Mouse (Mus musculus): Measurements from ENCODE around the gene Tmem255b. TPM values are rescaled to one million over a fixed set of nuclear protein-coding genes. Genes with fewer than 3 reads are reported as not detected.

Tmem255b gene
- polyA plus RNA-seq, 1 experiment from 2014 or later = 0.77 TPM

GRCm38 (mm10) chr8:13451747-13452277, 16.8 kb downstream of the Tmem255b start:
- ATAC-seq (ENCODE audit: insufficient number of reproducible peaks, low FRiP score, low TSS enrichment, low read depth) = no peak
- Histone ChIP-seq H3K27me3 (no peaks in the 10 kb centered on the region), H3K4me2 (no peak overlapping the region), H3K9ac (no peak overlapping the region), H3K4me3 (no peak overlapping the region), H3K9me3 (no peaks in the 10 kb centered on the region), H3K27ac (no peak overlapping the region), H3K4me1 (peaks cover 6% of the 10 kb centered on the region; the same call in 1 of the 2 replicates), H3K36me3 (no peaks in the 10 kb centered on the region)
- WGBS = 72% methylated on average over 6 of the region's 6 CpGs

- Histone ChIP-seq H3K36me3 (no peaks in the 10 kb centered on the region), H3K4me3 (no peak overlapping the region), H3K27ac (no peak overlapping the region), H3K4me1 (peaks cover 6% of the 10 kb centered on the region; the same call in 1 of the 2 replicates), H3K4me2 (no peak overlapping the region), H3K27me3 (no peaks in the 10 kb centered on the region), H3K9me3 (no peaks in the 10 kb centered on the region), H3K9ac (no peak overlapping the region)
- 72% methylated on average over 8 of the region's 8 CpGs for WGBS
- no peak for ATAC-seq (ENCODE audit: insufficient number of reproducible peaks, low FRiP score, low TSS enrichment, low read depth)
Measured at GRCm38 (mm10) chr8:13454341-13455113, 19.5 kb downstream of the Tmem255b start.

GRCm38 (mm10) chr8:13455295-13455694, 20.3 kb downstream of the Tmem255b start:
- H3K9me3 ChIP-seq = no peaks in the 10 kb centered on the region
- H3K4me1 ChIP-seq = peaks cover 6% of the 10 kb centered on the region; the same call in 1 of the 2 replicates
- H3K36me3 ChIP-seq = no peaks in the 10 kb centered on the region
- no peak overlapping the region for H3K27ac ChIP-seq
- H3K9ac ChIP-seq = no peak overlapping the region
- ATAC-seq (ENCODE audit: insufficient number of reproducible peaks, low FRiP score, low TSS enrichment, low read depth) = no peak
- WGBS = 32% methylated on average over 2 of the region's 2 CpGs
- no peak overlapping the region for H3K4me3 ChIP-seq
- H3K4me2 ChIP-seq = no peak overlapping the region
- H3K27me3 ChIP-seq = no peaks in the 10 kb centered on the region

GRCm38 (mm10) chr8:13459431-13459830, 24.4 kb downstream of the Tmem255b start:
- 95% methylated on average over 4 of the region's 4 CpGs for WGBS
- ATAC-seq (ENCODE audit: insufficient number of reproducible peaks, low FRiP score, low TSS enrichment, low read depth) = no peak
- H3K27me3 ChIP-seq = no peaks in the 10 kb centered on the region

GRCm38 (mm10) chr8:13461085-13461765, 26.2 kb downstream of the Tmem255b start:
- H3K4me1 ChIP-seq = no peaks in the 10 kb centered on the region
- no peak overlapping the region for H3K27ac ChIP-seq
- H3K4me2 ChIP-seq = no peak overlapping the region
- 67% methylated on average over 17 of the region's 17 CpGs for WGBS
- ATAC-seq (ENCODE audit: insufficient number of reproducible peaks, low FRiP score, low TSS enrichment, low read depth) = no peak
- no peak overlapping the region for H3K4me3 ChIP-seq
- H3K27me3 ChIP-seq = no peaks in the 10 kb centered on the region
- H3K36me3 ChIP-seq = 0 out of 2 replicates have a peak, but pooled peaks cover 2% of the 10 kb centered on the region
- no peaks in the 10 kb centered on the region for H3K9me3 ChIP-seq
- no peak overlapping the region for H3K9ac ChIP-seq

More at GRCm38 (mm10) chr8:13459431-13459830, 24.4 kb downstream of the Tmem255b start:
- peaks cover 6% of the 10 kb centered on the region; the same call in 1 of the 2 replicates for H3K4me1 ChIP-seq
- no peak overlapping the region for H3K9ac ChIP-seq
- H3K36me3 ChIP-seq = no peaks in the 10 kb centered on the region
- H3K27ac ChIP-seq = no peak overlapping the region
- H3K4me3 ChIP-seq = no peak overlapping the region
- H3K9me3 ChIP-seq = no peaks in the 10 kb centered on the region
- no peak overlapping the region for H3K4me2 ChIP-seq

- Histone ChIP-seq H3K4me3 (no peak overlapping the region), H3K27me3 (no peaks in the 10 kb centered on the region), H3K9ac (no peak overlapping the region), H3K4me2 (no peak overlapping the region), H3K9me3 (no peaks in the 10 kb centered on the region), H3K36me3 (0 out of 2 replicates have a peak, but pooled peaks cover 2% of the 10 kb centered on the region), H3K4me1 (no peaks in the 10 kb centered on the region), H3K27ac (no peak overlapping the region)
- 43% methylated on average over 4 of the region's 4 CpGs for WGBS
- ATAC-seq (ENCODE audit: insufficient number of reproducible peaks, low FRiP score, low TSS enrichment, low read depth) = no peak
Measured at GRCm38 (mm10) chr8:13461843-13462242, 26.9 kb downstream of the Tmem255b start.

- no peak for ATAC-seq (ENCODE audit: insufficient number of reproducible peaks, low FRiP score, low TSS enrichment, low read depth)
- Histone ChIP-seq H3K9me3 (no peaks in the 10 kb centered on the region), H3K27ac (no peak overlapping the region), H3K4me2 (no peak overlapping the region), H3K9ac (no peak overlapping the region), H3K36me3 (0 out of 2 replicates have a peak, but pooled peaks cover 2% of the 10 kb centered on the region), H3K4me3 (no peak overlapping the region), H3K4me1 (no peaks in the 10 kb centered on the region), H3K27me3 (no peaks in the 10 kb centered on the region)
- WGBS = 73% methylated on average over 10 of the region's 10 CpGs
Measured at GRCm38 (mm10) chr8:13462392-13462791, 27.4 kb downstream of the Tmem255b start.

- ATAC-seq (ENCODE audit: insufficient number of reproducible peaks, low FRiP score, low TSS enrichment, low read depth) = no peak
- WGBS = 45% methylated on average over 7 of the region's 7 CpGs
- no peaks in the 10 kb centered on the region for H3K4me1 ChIP-seq
- no peak overlapping the region for H3K4me2 ChIP-seq
- H3K9me3 ChIP-seq = no peaks in the 10 kb centered on the region
- H3K27ac ChIP-seq = no peak overlapping the region
- H3K9ac ChIP-seq = no peak overlapping the region
- 0 out of 2 replicates have a peak, but pooled peaks cover 2% of the 10 kb centered on the region for H3K36me3 ChIP-seq
- H3K4me3 ChIP-seq = no peak overlapping the region
- no peaks in the 10 kb centered on the region for H3K27me3 ChIP-seq
Measured at GRCm38 (mm10) chr8:13465324-13465723, 30.3 kb downstream of the Tmem255b start.

- H3K9ac ChIP-seq = no peak overlapping the region
- no peak overlapping the region for H3K27ac ChIP-seq
- no peaks in the 10 kb centered on the region for H3K9me3 ChIP-seq
- H3K4me2 ChIP-seq = no peak overlapping the region
- 0 out of 2 replicates have a peak, but pooled peaks cover 2% of the 10 kb centered on the region for H3K36me3 ChIP-seq
- 66% methylated on average over 5 of the region's 5 CpGs for WGBS
- no peak for ATAC-seq (ENCODE audit: insufficient number of reproducible peaks, low FRiP score, low TSS enrichment, low read depth)
- no peaks in the 10 kb centered on the region for H3K4me1 ChIP-seq
- no peaks in the 10 kb centered on the region for H3K27me3 ChIP-seq
- no peak overlapping the region for H3K4me3 ChIP-seq
Measured at GRCm38 (mm10) chr8:13466989-13467388, 32.0 kb downstream of the Tmem255b start.

- ATAC-seq (ENCODE audit: insufficient number of reproducible peaks, low FRiP score, low TSS enrichment, low read depth) = no peak
- no peak overlapping the region for H3K4me2 ChIP-seq
- H3K27ac ChIP-seq = no peak overlapping the region
- no peaks in the 10 kb centered on the region for H3K9me3 ChIP-seq
- H3K9ac ChIP-seq = no peak overlapping the region
- H3K4me3 ChIP-seq = no peak overlapping the region
- H3K36me3 ChIP-seq = peaks cover 5% of the 10 kb centered on the region; the same call in 1 of the 2 replicates
- peaks cover 9% of the 10 kb centered on the region for H3K4me1 ChIP-seq
- no peaks in the 10 kb centered on the region for H3K27me3 ChIP-seq
- WGBS = 86% methylated on average over 9 of the region's 9 CpGs
Measured at GRCm38 (mm10) chr8:13468737-13469136, 33.7 kb downstream of the Tmem255b start.

- WGBS = 87% methylated on average over 11 of the region's 11 CpGs
- Histone ChIP-seq H3K9ac (no peak overlapping the region), H3K27me3 (no peaks in the 10 kb centered on the region), H3K4me3 (no peak overlapping the region), H3K4me1 (peaks cover 9% of the 10 kb centered on the region), H3K9me3 (no peaks in the 10 kb centered on the region), H3K4me2 (no peak overlapping the region), H3K27ac (no peak overlapping the region), H3K36me3 (peaks cover 9% of the 10 kb centered on the region; the same call in 1 of the 2 replicates)
- no peak for ATAC-seq (ENCODE audit: insufficient number of reproducible peaks, low FRiP score, low TSS enrichment, low read depth)
Measured at GRCm38 (mm10) chr8:13471484-13471883, 36.5 kb downstream of the Tmem255b start.

- Histone ChIP-seq H3K27ac (no peak overlapping the region), H3K4me1 (peaks cover 9% of the 10 kb centered on the region), H3K9me3 (no peaks in the 10 kb centered on the region), H3K36me3 (peaks cover 9% of the 10 kb centered on the region; the same call in 1 of the 2 replicates), H3K4me3 (no peak overlapping the region), H3K9ac (no peak overlapping the region), H3K4me2 (no peak overlapping the region), H3K27me3 (no peaks in the 10 kb centered on the region)
- 43% methylated on average over 7 of the region's 7 CpGs for WGBS
- ATAC-seq (ENCODE audit: insufficient number of reproducible peaks, low FRiP score, low TSS enrichment, low read depth) = peak; percentile 65; the same call in 1 of the 2 replicates
Measured at GRCm38 (mm10) chr8:13472284-13472683, 37.3 kb downstream of the Tmem255b start.
